Mouse (Mus musculus) heart, embryonic 13.5 days (tissue): ENCODE data around the gene Asgr2. TPM values are rescaled to one million over a fixed set of nuclear protein-coding genes. Genes with fewer than 3 reads are reported as not detected.
"Not testable (repeated sequence)": the region's sequence is repeated elsewhere in the genome, so short reads cannot be mapped to it uniquely, and the experiment has no call there.

Experiments used
- ATAC-seq: fragments of 200-750 bp; cut with Nextera tagmentation; 2 replicates; pipeline ENCODE4 v1.8.0; 2017; ENCODE audit warnings: moderate TSS enrichment; ENCODE audit not compliant: insufficient number of reproducible peaks, low FRiP score, low TSS enrichment; ENCODE audit errors: extremely low read depth
- H3K27ac ChIP-seq: fragments of 300-500 bp; sonication (generic); replicated peaks from 2 replicates; pipeline ENCODE4 v1.5.1; 2015; ENCODE audit warnings: moderate library complexity, mild to moderate bottlenecking, inconsistent platforms
- H3K27me3 ChIP-seq: fragments of 300-500 bp; sonication (generic); replicated peaks from 2 replicates; pipeline ENCODE4 v1.6.1; 2015; ENCODE audit warnings: mild to moderate bottlenecking, inconsistent platforms
- H3K36me3 ChIP-seq: fragments of 300-500 bp; sonication (generic); 2 replicates; pipeline ENCODE4 v1.6.1; 2015; ENCODE audit warnings: mild to moderate bottlenecking, inconsistent platforms
- H3K4me1 ChIP-seq: fragments of 300-500 bp; sonication (generic); 2 replicates; pipeline ENCODE4 v1.6.1; 2015; ENCODE audit warnings: inconsistent platforms
- H3K4me2 ChIP-seq: fragments of 300-500 bp; sonication (generic); 2 replicates; pipeline ENCODE4 v1.6.1; 2015; ENCODE audit warnings: inconsistent platforms, mild to moderate bottlenecking, moderate library complexity
- H3K4me3 ChIP-seq: fragments of 300-500 bp; sonication (generic); 2 replicates; pipeline ENCODE4 v1.5.1; 2015; ENCODE audit warnings: moderate library complexity, mild to moderate bottlenecking, inconsistent platforms
- H3K9ac ChIP-seq: fragments of 300-500 bp; sonication (generic); 2 replicates; pipeline ENCODE4 v1.6.1; 2015; ENCODE audit warnings: inconsistent platforms, mild to moderate bottlenecking, moderate library complexity
- H3K9me3 ChIP-seq: fragments of 300-500 bp; sonication (generic); 2 replicates; pipeline ENCODE4 v1.6.1; 2016; ENCODE audit warnings: inconsistent platforms
- WGBS: fragments of 180-500 bp; shearing (Covaris S2); methylation state at CpG from one replicate; pipeline ENCODE4 v1.1.7; 2015; ENCODE audit warnings: mixed read lengths; 5-methylcytosine and 5-hydroxymethylcytosine counted together
- polyA plus RNA-seq: library from polyadenylated mRNA; unstranded; fragments of >200 nt; fragmentation: Nextera tagmentation; extraction: Ambion mirVana; gene quantifications from 2 replicates; pipeline ENCODE4 v1.2.1, GENCODE M21; 2015

Asgr2 gene
- polyA plus RNA-seq, 1 experiment from 2014 or later = not detected

DNA sequence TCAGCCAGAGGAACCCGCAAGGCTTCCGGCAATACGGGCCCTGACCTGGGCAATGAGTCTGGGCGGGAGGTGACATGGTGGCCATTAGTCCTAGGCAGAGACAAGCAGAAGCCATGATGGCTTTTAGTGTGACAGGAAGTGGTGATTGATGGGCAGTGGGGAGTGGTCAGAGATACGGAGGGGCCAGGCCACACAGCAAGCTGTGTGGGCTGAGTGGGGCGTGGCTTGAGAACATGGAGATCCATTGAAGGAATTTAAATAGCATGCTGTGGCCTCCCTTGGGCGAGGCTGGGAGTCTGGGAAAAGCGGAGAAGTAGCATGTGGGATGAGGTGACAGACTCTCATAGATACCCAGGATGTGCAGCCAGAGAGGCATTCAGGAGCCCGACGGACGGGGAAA, 5.0 kb downstream of the Asgr2 start:
- no peak overlapping the region for H3K4me2 ChIP-seq
- H3K9ac ChIP-seq = no peak overlapping the region
- no peak for ATAC-seq
- no peak overlapping the region for H3K4me3 ChIP-seq
- no peaks in the 10 kb centered on the region for H3K4me1 ChIP-seq
- 64% methylated on average over 11 of the region's 11 CpGs for WGBS
- peaks cover 16% of the 10 kb centered on the region; the same call in 1 of the 2 replicates for H3K27me3 ChIP-seq
- no peak overlapping the region for H3K27ac ChIP-seq
- H3K9me3 ChIP-seq = 0 out of 2 replicates have a peak, but pooled peaks cover 4% of the 10 kb centered on the region
- H3K36me3 ChIP-seq = no peaks in the 10 kb centered on the region

DNA sequence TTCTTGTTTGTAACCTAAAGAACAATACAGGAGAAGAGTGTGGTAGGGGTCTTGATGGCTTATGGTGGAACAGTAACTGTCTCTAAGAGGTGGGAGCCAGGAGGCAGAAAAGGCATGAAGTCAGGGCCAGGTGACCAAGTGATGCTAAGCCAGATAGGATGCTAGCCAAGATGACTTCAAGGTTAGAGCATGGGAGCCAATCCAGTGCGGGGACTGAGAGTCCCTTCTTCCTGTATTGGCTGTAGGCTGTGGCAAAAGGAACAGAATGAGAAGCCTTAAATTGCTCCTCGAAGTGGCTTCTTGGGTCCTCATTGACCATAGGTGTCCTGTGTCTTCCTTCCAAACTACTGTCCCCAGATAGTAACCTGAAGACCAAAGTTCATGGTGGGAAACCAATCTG, 6.7 kb downstream of the Asgr2 start:
- no peak overlapping the region for H3K27ac ChIP-seq
- H3K4me1 ChIP-seq = no peaks in the 10 kb centered on the region
- H3K9me3 ChIP-seq = 0 out of 2 replicates have a peak, but pooled peaks cover 4% of the 10 kb centered on the region
- H3K4me2 ChIP-seq = no peak overlapping the region
- no peaks in the 10 kb centered on the region for H3K36me3 ChIP-seq
- no peak overlapping the region for H3K4me3 ChIP-seq
- ATAC-seq = no peak
- WGBS = 73% methylated on average over 2 of the region's 2 CpGs
- no peak overlapping the region for H3K9ac ChIP-seq
- H3K27me3 ChIP-seq = peaks cover 16% of the 10 kb centered on the region

DNA sequence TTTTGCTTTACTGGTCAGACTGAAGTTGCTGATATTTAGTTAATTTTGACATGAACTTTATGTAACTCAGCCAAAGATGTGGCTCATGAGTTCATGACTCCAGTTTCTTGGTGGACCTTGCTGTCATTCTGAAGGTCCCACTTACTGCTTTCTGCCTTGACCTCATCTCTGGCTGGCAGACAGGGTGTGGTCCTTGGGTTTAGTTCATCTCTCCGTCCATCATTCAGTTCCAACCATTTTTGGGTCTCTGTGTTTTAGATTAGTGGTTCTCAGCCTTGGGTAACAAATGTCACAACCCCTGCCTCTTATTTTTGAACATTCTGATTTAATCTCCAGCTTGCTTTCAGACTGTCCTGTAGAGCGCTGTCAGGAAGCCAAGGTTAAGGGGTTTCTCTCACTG, 7.4 kb downstream of the Asgr2 start:
- Histone ChIP-seq H3K27ac (no peak overlapping the region), H3K36me3 (no peaks in the 10 kb centered on the region), H3K4me2 (no peak overlapping the region), H3K9ac (no peak overlapping the region), H3K9me3 (0 out of 2 replicates have a peak, but pooled peaks cover 4% of the 10 kb centered on the region), H3K4me3 (no peak overlapping the region), H3K4me1 (no peaks in the 10 kb centered on the region), H3K27me3 (peaks cover 16% of the 10 kb centered on the region)
- no peak for ATAC-seq
- 69% methylated on average over 2 of the region's 2 CpGs for WGBS

DNA sequence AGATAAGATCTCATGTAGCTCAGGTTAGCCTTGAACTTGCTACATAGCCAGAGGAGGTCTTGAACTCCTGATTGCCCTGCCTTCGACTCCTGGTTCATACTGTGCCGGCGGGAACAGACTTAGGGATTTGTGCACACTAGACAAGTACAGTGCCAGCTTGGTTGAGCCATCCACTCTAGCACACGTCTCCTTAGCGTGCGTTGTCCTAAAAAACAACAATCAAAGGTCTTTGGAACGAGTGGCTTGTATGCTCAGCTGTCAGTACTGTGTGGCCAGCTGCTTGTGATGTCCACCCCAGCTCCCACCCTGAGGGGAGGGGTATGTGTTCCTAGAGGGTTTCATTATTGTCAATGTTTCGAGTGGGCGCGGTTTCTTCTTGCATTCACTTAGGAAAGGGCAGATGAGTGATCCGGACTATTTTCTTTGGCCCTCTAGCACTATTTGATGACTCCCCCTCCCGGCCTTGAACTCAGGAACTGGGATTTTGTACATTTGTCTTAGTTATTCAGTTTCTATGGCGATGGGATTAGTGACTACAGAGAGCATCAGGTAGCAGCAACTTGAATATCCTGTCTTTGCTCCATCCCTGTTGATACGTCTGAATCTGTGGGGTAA, 11.4 kb downstream of the Asgr2 start:
- H3K36me3 ChIP-seq = no peaks in the 10 kb centered on the region
- no peak overlapping the region for H3K4me3 ChIP-seq
- no peak overlapping the region for H3K4me2 ChIP-seq
- ATAC-seq = no peak
- no peak overlapping the region for H3K27ac ChIP-seq
- H3K9ac ChIP-seq = no peak overlapping the region
- 0 out of 2 replicates have a peak, but pooled peaks cover 3% of the 10 kb centered on the region for H3K9me3 ChIP-seq
- whole genome bisulfite sequencing = 77% methylated on average over 14 of the region's 14 CpGs
- H3K27me3 ChIP-seq = peaks cover 4% of the 10 kb centered on the region
- no peaks in the 10 kb centered on the region for H3K4me1 ChIP-seq

DNA sequence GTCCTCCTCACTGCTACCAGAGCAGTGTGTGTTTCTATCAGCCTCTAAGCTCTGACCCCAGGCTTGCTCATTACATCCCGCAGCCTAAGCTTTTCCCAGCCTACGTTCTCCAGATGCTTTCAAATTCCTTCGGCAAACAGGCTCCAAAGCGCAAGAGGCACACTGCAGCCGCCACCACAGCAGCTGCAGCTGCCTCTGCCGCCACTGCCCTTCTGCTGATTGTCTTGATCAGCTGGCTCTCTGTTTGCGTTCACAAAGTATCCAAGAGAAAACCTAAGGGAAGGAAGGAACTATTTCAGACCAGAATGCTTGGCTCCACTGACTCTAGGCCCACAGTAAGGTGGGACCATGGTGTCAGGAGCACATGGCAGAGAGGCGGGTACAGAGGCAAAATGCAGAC, 14.6 kb downstream of the Asgr2 start:
- no peaks in the 10 kb centered on the region; the same call in 1 of the 2 replicates for H3K27me3 ChIP-seq
- H3K4me2 ChIP-seq = no peak overlapping the region
- no peak overlapping the region for H3K9ac ChIP-seq
- no peaks in the 10 kb centered on the region for H3K36me3 ChIP-seq
- peaks cover 5% of the 10 kb centered on the region; the same call in 1 of the 2 replicates for H3K9me3 ChIP-seq
- no peak overlapping the region for H3K27ac ChIP-seq
- no peak overlapping the region for H3K4me3 ChIP-seq
- WGBS = 43% methylated on average over 8 of the region's 8 CpGs
- no peak for ATAC-seq
- no peaks in the 10 kb centered on the region for H3K4me1 ChIP-seq

DNA sequence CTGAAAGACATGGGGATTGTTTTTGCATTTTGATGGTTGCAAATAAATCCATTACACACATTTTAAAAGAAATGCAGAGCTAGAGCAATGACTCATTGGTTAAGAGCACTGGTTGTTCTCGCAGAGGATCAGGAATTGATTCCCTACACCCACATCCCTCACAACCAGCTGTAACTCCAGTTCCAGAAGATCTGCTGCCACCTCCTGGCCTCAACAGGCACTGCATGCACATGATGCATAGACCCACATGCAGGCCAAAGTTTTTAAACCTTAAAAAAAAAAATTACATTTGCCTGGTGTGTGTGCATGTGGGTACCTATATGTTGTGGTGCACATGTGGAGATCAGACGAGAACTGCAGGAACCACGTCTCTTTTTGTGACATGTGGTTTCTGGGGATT, 17.7 kb downstream of the Asgr2 start:
- ATAC-seq = no peak
- H3K4me1 ChIP-seq = no peaks in the 10 kb centered on the region
- H3K4me2 ChIP-seq = no peak overlapping the region
- H3K36me3 ChIP-seq = no peaks in the 10 kb centered on the region
- 63% methylated on average over 3 of the region's 3 CpGs for WGBS
- H3K27ac ChIP-seq = no peak overlapping the region
- H3K27me3 ChIP-seq = no peaks in the 10 kb centered on the region
- peaks cover 5% of the 10 kb centered on the region; the same call in 1 of the 2 replicates for H3K9me3 ChIP-seq
- no peak overlapping the region for H3K9ac ChIP-seq
- no peak overlapping the region for H3K4me3 ChIP-seq

DNA sequence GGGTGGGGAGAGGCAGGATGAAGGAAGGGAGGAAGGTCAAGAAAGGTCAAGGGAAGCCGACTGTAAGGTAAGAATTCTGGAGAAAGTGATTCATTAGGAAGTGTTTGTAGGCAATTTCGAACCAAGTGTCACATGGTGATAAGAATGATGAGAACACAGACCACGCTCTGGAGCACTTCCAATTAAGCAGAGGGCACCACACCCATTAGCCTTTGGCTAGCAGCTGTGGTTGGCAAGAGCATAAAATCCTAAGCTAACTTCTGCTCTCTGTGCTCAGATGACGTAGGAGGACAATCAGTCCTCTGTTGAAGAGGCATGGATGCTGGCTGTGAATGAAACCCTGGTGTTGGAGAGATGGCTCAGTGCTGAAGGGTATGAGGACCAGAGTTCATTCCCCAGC, 22.1 kb downstream of the Asgr2 start:
- Histone ChIP-seq H3K9ac (no peak overlapping the region), H3K4me1 (no peaks in the 10 kb centered on the region), H3K36me3 (no peaks in the 10 kb centered on the region), H3K4me3 (no peak overlapping the region), H3K27ac (no peak overlapping the region), H3K27me3 (no peaks in the 10 kb centered on the region), H3K4me2 (no peak overlapping the region), H3K9me3 (peaks cover 13% of the 10 kb centered on the region; the same call in 1 of the 2 replicates)
- no peak for ATAC-seq
- 40% methylated on average over 4 of the region's 4 CpGs for WGBS

DNA sequence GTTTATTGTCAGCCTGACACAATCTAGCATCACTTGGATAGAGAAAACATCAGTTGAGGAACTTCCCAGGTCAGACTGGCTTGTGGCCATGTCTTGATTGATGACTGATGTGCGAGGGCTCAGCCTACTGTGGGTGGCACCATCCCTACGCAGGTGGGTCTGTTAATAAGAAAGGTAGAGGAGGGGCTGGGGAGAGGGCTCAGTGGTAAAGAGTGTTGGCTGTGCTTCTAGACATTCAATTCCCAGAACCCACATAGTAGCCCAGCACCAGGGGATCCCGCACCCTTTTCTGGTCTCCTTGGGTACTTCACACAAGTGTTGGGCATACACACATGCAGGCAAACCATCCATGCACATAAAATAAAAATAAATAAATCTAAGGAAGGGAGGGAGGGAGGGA, 23.5 kb downstream of the Asgr2 start:
- H3K9ac ChIP-seq = no peak overlapping the region
- WGBS = 92% methylated on average over 3 of the region's 3 CpGs
- H3K27ac ChIP-seq = no peak overlapping the region
- H3K9me3 ChIP-seq = peaks cover 13% of the 10 kb centered on the region
- no peak overlapping the region for H3K4me3 ChIP-seq
- no peak overlapping the region for H3K4me2 ChIP-seq
- no peaks in the 10 kb centered on the region for H3K4me1 ChIP-seq
- H3K27me3 ChIP-seq = no peaks in the 10 kb centered on the region
- ATAC-seq = no peak
- H3K36me3 ChIP-seq = no peaks in the 10 kb centered on the region

DNA sequence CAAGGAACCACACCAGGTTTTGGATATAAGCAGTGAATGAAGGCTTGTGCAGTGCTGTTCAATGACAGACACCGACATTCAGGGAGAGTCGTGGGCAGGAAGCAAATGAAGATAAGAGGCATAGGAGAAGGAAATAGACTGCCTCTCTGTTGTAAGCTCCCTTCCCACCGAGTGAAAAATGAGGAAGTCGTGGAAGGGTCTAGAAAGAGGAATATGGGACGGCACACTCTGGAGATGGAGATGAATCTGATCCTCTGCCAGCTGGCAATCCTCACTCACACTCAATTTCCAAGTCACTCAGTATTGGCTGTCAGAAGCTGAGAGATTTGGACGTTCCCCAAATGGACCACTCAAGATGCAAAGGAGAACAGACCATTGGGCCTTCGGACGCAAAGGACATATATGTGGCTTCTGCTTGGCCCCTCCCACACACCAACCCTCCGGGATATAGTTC, 37.5 kb downstream of the Asgr2 start, which contains the start of gene Mgl2:
Mgl2 (plus strand) TSS at position 404 of the 454 bp plus-strand sequence.
- Histone ChIP-seq H3K4me2 (no peak within 1 kb of the TSS), H3K9me3 (no peaks in the 10 kb centered on the region), H3K4me1 (0 out of 2 replicates have a peak, but pooled peaks cover 7% of the 10 kb centered on the region), H3K27me3 (no peaks in the 10 kb centered on the region), H3K4me3 (no peak within 1 kb of the TSS), H3K36me3 (no peaks in the 10 kb centered on the region), H3K9ac (no peak within 1 kb of the TSS), H3K27ac (no peak within 1 kb of the TSS)
- 51% methylated on average over 9 of the region's 9 CpGs for WGBS
- no peak for ATAC-seq

DNA sequence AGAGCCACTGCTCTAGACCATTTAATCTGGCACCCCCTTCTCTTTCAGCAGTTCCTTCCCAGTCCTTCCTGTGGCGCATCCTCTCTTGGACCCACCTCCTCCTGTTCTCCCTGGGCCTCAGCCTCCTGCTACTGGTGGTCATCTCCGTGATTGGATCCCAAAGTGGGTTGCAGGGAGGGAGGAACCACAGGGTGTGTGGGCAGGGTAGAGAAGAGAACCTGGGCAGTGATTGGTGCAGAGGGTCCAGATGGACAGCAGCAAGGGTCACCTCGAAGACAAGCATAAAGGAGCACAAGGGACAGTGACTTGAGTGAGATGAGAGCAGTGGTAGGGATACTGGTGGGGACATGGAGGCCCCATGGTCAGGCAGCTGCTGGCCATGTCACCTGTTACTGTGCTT, 42.6 kb downstream of the Asgr2 start:
- H3K4me1 ChIP-seq, H3K4me2 ChIP-seq, H3K27ac ChIP-seq, ATAC-seq, H3K9me3 ChIP-seq, H3K4me3 ChIP-seq, H3K9ac ChIP-seq, H3K27me3 ChIP-seq, H3K36me3 ChIP-seq: not testable (repeated sequence)
- WGBS = 63% methylated on average over 3 of the region's 3 CpGs

DNA sequence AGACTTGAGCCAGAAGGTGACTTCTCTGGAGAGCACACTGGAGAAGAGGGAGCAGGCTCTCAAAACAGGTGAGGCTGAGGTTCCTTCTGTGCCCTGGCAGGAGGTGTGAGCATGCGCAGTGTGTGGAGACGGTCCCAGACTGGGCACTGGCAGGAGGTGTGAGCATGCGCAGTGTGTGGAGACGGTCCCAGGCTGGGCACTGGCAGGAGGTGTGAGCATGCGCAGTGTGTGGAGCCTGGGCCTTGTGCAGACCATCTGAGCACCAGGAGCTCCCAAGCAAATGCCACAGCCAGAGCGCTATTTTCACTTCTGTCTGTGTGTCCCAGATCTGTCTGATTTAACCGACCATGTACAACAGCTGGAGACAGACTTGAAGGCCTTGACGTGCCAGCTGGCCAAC, 43.5 kb downstream of the Asgr2 start:
- H3K9ac ChIP-seq, H3K36me3 ChIP-seq, H3K4me1 ChIP-seq, ATAC-seq, H3K27ac ChIP-seq, H3K4me3 ChIP-seq, H3K4me2 ChIP-seq, H3K27me3 ChIP-seq, H3K9me3 ChIP-seq: not testable (repeated sequence)
- WGBS = 76% methylated on average over 8 of the region's 8 CpGs

DNA sequence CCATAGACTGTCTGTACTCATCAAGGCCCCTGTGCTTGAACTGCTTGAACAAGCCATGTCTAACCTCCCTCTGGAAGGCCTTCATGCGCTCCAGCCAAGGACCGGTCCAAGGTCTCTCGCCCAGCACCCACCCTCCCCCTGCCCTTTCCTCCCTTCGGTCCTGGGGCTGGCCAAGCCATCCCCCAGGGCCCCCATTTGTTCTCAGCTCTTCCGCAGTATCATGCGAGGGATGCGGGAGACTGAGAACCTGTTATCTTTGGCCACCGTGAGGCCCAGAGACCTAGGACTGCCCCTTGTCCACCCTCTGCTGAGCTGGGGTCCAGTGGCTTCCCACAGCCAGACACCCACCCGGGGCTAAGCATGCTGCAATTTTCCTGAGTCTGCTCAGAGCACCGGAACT, 46.7 kb downstream of the Asgr2 start:
- no peak for ATAC-seq
- 64% methylated on average over 10 of the region's 10 CpGs for WGBS
- Histone ChIP-seq H3K36me3 (no peaks in the 10 kb centered on the region), H3K9me3 (no peaks in the 10 kb centered on the region), H3K27me3 (no peaks in the 10 kb centered on the region), H3K4me1 (no peaks in the 10 kb centered on the region), H3K4me2 (no peak overlapping the region), H3K9ac (no peak overlapping the region), H3K4me3 (no peak overlapping the region), H3K27ac (no peak overlapping the region)
